Mouse (Mus musculus): ENCODE results near the gene Uck1. TPM values are rescaled to one million over a fixed set of nuclear protein-coding genes. Genes with fewer than 3 reads are reported as not detected.
A peak's percentile ranks its signal among the peaks of the same experiment; 100 is the strongest.

Uck1 gene
- polyA plus RNA-seq, 1 experiment from 2014 or later = 91.7 TPM

- Histone ChIP-seq H3K4me3 (ENCODE audit: low read depth, low read length) (no peak overlapping the region), H3K27me3 (ENCODE audit: control insufficient read depth, insufficient read depth, low read length) (no peaks in the 10 kb centered on the region), H3K4me1 (ENCODE audit: control insufficient read depth, insufficient read depth, low read length) (no peaks in the 10 kb centered on the region), H3K27ac (ENCODE audit: low read depth, low read length) (no peak overlapping the region), H3K9ac (replicated peaks; ENCODE audit: low read depth, low read length) (no peak overlapping the region), H3K4me2 (ENCODE audit: low read depth, low read length) (no peak overlapping the region), H3K36me3 (ENCODE audit: control insufficient read depth, insufficient read depth, low read length) (peaks cover 49% of the 10 kb centered on the region), H3K9me3 (ENCODE audit: control insufficient read depth, low read length) (no peaks in the 10 kb centered on the region)
- 93% methylated on average over 12 of the region's 12 CpGs for WGBS
- no peak for ATAC-seq (ENCODE audit: low read depth)
Measured at GRCm38 (mm10) chr2:32251791-32252527, 8.0 kb downstream of the Uck1 start.

- Histone ChIP-seq H3K27ac (ENCODE audit: low read depth, low read length) (no peak overlapping the region), H3K4me2 (ENCODE audit: low read depth, low read length) (no peak overlapping the region), H3K4me3 (ENCODE audit: low read depth, low read length) (no peak overlapping the region), H3K27me3 (ENCODE audit: control insufficient read depth, insufficient read depth, low read length) (no peaks in the 10 kb centered on the region), H3K4me1 (ENCODE audit: control insufficient read depth, insufficient read depth, low read length) (no peaks in the 10 kb centered on the region), H3K9me3 (ENCODE audit: control insufficient read depth, low read length) (no peaks in the 10 kb centered on the region), H3K36me3 (ENCODE audit: control insufficient read depth, insufficient read depth, low read length) (peaks cover 51% of the 10 kb centered on the region), H3K9ac (replicated peaks; ENCODE audit: low read depth, low read length) (no peak overlapping the region)
- no peak for ATAC-seq (ENCODE audit: low read depth)
- WGBS = 84% methylated on average over 10 of the region's 10 CpGs
Measured at GRCm38 (mm10) chr2:32248377-32249361, 11.3 kb downstream of the Uck1 start.

GRCm38 (mm10) chr2:32246741-32247140, 13.2 kb downstream of the Uck1 start:
- H3K4me3 ChIP-seq (ENCODE audit: low read depth, low read length) = no peak overlapping the region
- 89% methylated on average over 4 of the region's 4 CpGs for WGBS

GRCm38 (mm10) chr2:32242986-32243385, 17.0 kb downstream of the Uck1 start:
- Histone ChIP-seq H3K4me3 (ENCODE audit: low read depth, low read length) (no peak overlapping the region), H3K9ac (replicated peaks; ENCODE audit: low read depth, low read length) (no peak overlapping the region), H3K27me3 (ENCODE audit: control insufficient read depth, insufficient read depth, low read length) (no peaks in the 10 kb centered on the region), H3K4me1 (ENCODE audit: control insufficient read depth, insufficient read depth, low read length) (0 out of 2 replicates have a peak, but pooled peaks cover under 1% of the 10 kb centered on the region), H3K36me3 (ENCODE audit: control insufficient read depth, insufficient read depth, low read length) (peaks cover 24% of the 10 kb centered on the region), H3K4me2 (ENCODE audit: low read depth, low read length) (no peak overlapping the region), H3K27ac (ENCODE audit: low read depth, low read length) (no peak overlapping the region), H3K9me3 (ENCODE audit: control insufficient read depth, low read length) (no peaks in the 10 kb centered on the region)
- ATAC-seq (ENCODE audit: low read depth) = no peak
- WGBS = 90% methylated on average over 4 of the region's 4 CpGs

More at GRCm38 (mm10) chr2:32246741-32247140, 13.2 kb downstream of the Uck1 start:
- H3K4me2 ChIP-seq (ENCODE audit: low read depth, low read length) = no peak overlapping the region
- no peak for ATAC-seq (ENCODE audit: low read depth)
- H3K27me3 ChIP-seq (ENCODE audit: control insufficient read depth, insufficient read depth, low read length) = no peaks in the 10 kb centered on the region
- no peak overlapping the region for H3K27ac ChIP-seq (ENCODE audit: low read depth, low read length)
- H3K4me1 ChIP-seq (ENCODE audit: control insufficient read depth, insufficient read depth, low read length) = no peaks in the 10 kb centered on the region
- H3K36me3 ChIP-seq (ENCODE audit: control insufficient read depth, insufficient read depth, low read length) = peaks cover 41% of the 10 kb centered on the region
- no peak overlapping the region for H3K9ac ChIP-seq (replicated peaks; ENCODE audit: low read depth, low read length)
- no peaks in the 10 kb centered on the region for H3K9me3 ChIP-seq (ENCODE audit: control insufficient read depth, low read length)

GRCm38 (mm10) chr2:32240591-32240990, 19.4 kb downstream of the Uck1 start:
- peaks cover 7% of the 10 kb centered on the region; the same call in 1 of the 2 replicates for H3K4me1 ChIP-seq (ENCODE audit: control insufficient read depth, insufficient read depth, low read length)
- no peak overlapping the region for H3K27ac ChIP-seq (ENCODE audit: low read depth, low read length)
- 77% methylated on average over 5 of the region's 5 CpGs for WGBS
- H3K9me3 ChIP-seq (ENCODE audit: control insufficient read depth, low read length) = no peaks in the 10 kb centered on the region
- ATAC-seq (ENCODE audit: low read depth) = no peak
- H3K4me3 ChIP-seq (ENCODE audit: low read depth, low read length) = no peak overlapping the region
- no peak overlapping the region for H3K9ac ChIP-seq (replicated peaks; ENCODE audit: low read depth, low read length)
- H3K27me3 ChIP-seq (ENCODE audit: control insufficient read depth, insufficient read depth, low read length) = no peaks in the 10 kb centered on the region
- no peak overlapping the region for H3K4me2 ChIP-seq (ENCODE audit: low read depth, low read length)
- peaks cover 11% of the 10 kb centered on the region for H3K36me3 ChIP-seq (ENCODE audit: control insufficient read depth, insufficient read depth, low read length)

- Histone ChIP-seq H3K4me3 (ENCODE audit: low read depth, low read length) (no peak overlapping the region), H3K27ac (ENCODE audit: low read depth, low read length) (no peak overlapping the region), H3K4me1 (ENCODE audit: control insufficient read depth, insufficient read depth, low read length) (peaks cover 20% of the 10 kb centered on the region), H3K4me2 (ENCODE audit: low read depth, low read length) (no peak overlapping the region), H3K9me3 (ENCODE audit: control insufficient read depth, low read length) (no peaks in the 10 kb centered on the region), H3K36me3 (ENCODE audit: control insufficient read depth, insufficient read depth, low read length) (peaks cover 4% of the 10 kb centered on the region; the same call in 1 of the 2 replicates), H3K9ac (replicated peaks; ENCODE audit: low read depth, low read length) (no peak overlapping the region), H3K27me3 (ENCODE audit: control insufficient read depth, insufficient read depth, low read length) (no peaks in the 10 kb centered on the region)
- no peak for ATAC-seq (ENCODE audit: low read depth)
- 92% methylated on average over 9 of the region's 9 CpGs for WGBS
Measured at GRCm38 (mm10) chr2:32238708-32239435, 21.1 kb downstream of the Uck1 start.

- peak overlapping the region; percentile 47 for H3K4me3 ChIP-seq (ENCODE audit: low read depth, low read length)
- no peak for ATAC-seq (ENCODE audit: low read depth)
- H3K27me3 ChIP-seq (ENCODE audit: control insufficient read depth, insufficient read depth, low read length) = no peaks in the 10 kb centered on the region
- no peaks in the 10 kb centered on the region for H3K9me3 ChIP-seq (ENCODE audit: control insufficient read depth, low read length)
- peak overlapping the region; percentile 90 for H3K4me2 ChIP-seq (ENCODE audit: low read depth, low read length)
- no peak overlapping the region; the same call in 1 of the 2 replicates for H3K9ac ChIP-seq (replicated peaks; ENCODE audit: low read depth, low read length)
- no peak overlapping the region for H3K27ac ChIP-seq (ENCODE audit: low read depth, low read length)
- H3K36me3 ChIP-seq (ENCODE audit: control insufficient read depth, insufficient read depth, low read length) = peaks cover 15% of the 10 kb centered on the region
- 44% methylated on average over 4 of the region's 4 CpGs for WGBS
- peaks cover 20% of the 10 kb centered on the region for H3K4me1 ChIP-seq (ENCODE audit: control insufficient read depth, insufficient read depth, low read length)
Measured at GRCm38 (mm10) chr2:32237571-32237970, 22.4 kb downstream of the Uck1 start.

GRCm38 (mm10) chr2:32236760-32237487, 23.0 kb downstream of the Uck1 start:
- Histone ChIP-seq H3K4me1 (ENCODE audit: control insufficient read depth, insufficient read depth, low read length) (peaks cover 20% of the 10 kb centered on the region), H3K4me3 (ENCODE audit: low read depth, low read length) (peak overlapping the region; percentile 47), H3K36me3 (ENCODE audit: control insufficient read depth, insufficient read depth, low read length) (peaks cover 20% of the 10 kb centered on the region), H3K27ac (ENCODE audit: low read depth, low read length) (peak overlapping the region; percentile 40; the same call in 1 of the 2 replicates), H3K9me3 (ENCODE audit: control insufficient read depth, low read length) (no peaks in the 10 kb centered on the region), H3K4me2 (ENCODE audit: low read depth, low read length) (peak overlapping the region; percentile 90), H3K9ac (replicated peaks; ENCODE audit: low read depth, low read length) (peak overlapping the region; percentile 39), H3K27me3 (ENCODE audit: control insufficient read depth, insufficient read depth, low read length) (no peaks in the 10 kb centered on the region)
- ATAC-seq (ENCODE audit: low read depth) = peak; percentile 38
- WGBS = under 1% methylated on average over 20 of the region's 20 CpGs

All from neural tube, embryonic 14.5 days (tissue).